Mouse (Mus musculus) cerebellum, postnatal 10 days (tissue): ENCODE measurements around the gene Egfl7.

ENCODE experiments used
- DNase-seq, 2 experiments: peaks; one replicate each; pipeline ENCODE4 v3.0.0; 2021; ENCODE audit warnings: mixed read lengths in 2 of 2

The Egfl7 gene

GRCm38 (mm10) chr2:26617928-26618327 lies 38.1 kb downstream of the Egfl7 start:
- DNase-seq = no peak

- peak in 1 of 2 experiments; percentile 19 for DNase-seq
Observed at GRCm38 (mm10) chr2:26621246-26621645, 41.4 kb downstream of the Egfl7 start.

DNA sequence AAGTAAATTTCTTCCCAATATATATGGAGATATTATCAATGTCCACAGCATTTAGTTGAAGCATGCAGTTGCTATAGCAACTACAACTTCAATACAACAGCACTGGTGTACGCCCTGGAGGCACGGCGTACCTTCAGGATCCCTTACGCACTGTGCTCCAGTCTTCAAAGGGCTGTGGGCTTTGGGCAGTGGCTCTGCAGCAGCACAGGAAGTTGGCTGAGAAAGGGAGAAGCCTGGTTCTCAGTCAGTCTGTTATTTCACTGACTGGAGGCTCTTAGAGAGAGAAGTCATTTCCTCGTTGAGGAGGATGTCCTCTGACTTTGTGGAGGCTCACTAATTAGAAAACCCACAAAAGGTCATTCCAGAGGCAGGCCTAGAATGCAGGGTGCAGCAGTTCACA lies 43.2 kb downstream of the Egfl7 start:
- DNase-seq = no peak

GRCm38 (mm10) chr2:26625419-26625818 lies 45.6 kb downstream of the Egfl7 start:
- DNase-seq = no peak

GRCm38 (mm10) chr2:26626081-26626480 lies 46.3 kb downstream of the Egfl7 start:
- DNase-seq = no peak

GRCm38 (mm10) chr2:26627921-26628739 lies 48.3 kb downstream of the Egfl7 start, which contains the start of gene Fam69b:
Gene Fam69b (plus strand): TSS chr2:26628457.
- DNase-seq = peak; percentile 92 to 96

DNA sequence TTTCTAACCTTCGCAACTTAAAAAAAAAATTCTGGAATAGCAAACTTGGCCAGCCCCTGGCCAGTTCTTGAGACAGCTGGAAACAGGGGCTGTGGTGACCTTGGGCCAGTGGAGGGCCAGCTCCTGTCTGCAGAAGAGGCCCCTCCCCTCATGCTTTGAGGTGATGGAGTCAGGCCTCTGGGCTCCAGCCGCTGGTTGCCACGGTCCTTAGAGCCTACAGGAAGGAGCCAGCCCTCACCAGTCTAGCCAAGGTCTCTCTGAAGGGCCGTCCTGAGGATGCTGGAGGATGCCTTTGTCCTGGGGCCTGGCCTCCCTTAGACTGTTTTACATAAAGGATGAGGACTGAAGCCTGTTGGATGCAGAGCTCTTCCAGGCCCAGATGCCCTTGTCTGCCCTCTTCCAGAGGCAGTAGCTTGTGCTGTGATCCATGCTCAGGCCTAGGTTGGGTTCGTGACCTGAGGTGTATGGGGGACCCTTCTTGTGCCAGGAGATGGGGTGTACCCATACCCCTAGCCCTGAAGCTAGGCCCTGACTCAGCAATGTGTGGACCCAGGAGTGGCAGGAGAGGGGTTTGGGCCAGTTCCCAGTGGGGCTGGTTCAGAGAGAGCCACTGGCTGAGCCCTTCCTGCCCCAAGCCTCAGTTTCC lies 49.1 kb downstream of the Egfl7 start:
- DNase-seq = peak; percentile 35 to 57

- DNase-seq = peak in 1 of 2 experiments; percentile 13
Observed at GRCm38 (mm10) chr2:26632541-26633395, 53.0 kb downstream of the Egfl7 start.

- peak in 1 of 2 experiments; percentile 9 for DNase-seq
Observed at GRCm38 (mm10) chr2:26633953-26634530, 54.2 kb downstream of the Egfl7 start.

DNA sequence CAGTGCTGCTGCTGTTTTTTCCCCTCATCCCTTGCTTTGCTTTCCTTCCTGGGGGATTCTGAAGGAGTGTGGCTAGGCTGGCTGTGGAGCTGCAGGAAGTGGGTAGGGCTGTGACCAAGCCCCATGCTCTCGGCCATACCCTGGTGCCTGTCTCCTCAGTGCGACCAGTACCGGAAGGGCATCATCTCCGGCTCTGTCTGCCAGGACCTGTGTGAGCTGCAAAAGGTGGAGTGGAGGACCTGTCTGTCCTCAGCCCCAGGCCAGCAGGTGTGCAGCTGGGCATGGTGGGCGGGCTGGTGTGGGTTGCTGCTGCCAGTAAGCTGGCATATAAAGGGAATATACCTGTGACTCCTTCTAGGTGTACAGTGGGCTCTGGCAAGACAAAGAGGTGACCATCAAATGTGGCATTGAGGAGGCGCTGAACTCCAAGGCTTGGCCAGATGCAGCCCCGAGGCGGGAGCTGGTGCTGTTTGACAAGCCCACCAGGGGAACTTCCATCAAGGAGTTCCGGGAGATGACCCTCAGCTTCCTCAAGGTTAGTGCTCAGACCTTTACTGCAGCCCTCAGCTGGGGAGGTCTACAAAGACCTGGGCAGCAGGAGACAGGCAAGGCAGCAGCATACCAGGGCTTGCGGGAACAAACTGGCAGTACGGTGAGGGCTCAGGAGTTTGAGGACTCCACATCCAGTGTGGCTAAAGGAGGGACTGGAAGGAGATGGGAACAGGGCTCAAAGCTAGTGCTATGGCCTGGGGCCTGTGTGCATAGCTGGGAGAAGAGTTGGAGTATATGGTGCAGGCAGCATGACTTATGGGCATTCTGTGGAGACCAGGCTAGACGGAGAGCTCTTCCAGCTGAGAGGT lies 55.0 kb downstream of the Egfl7 start:
- peak in 1 of 2 experiments; percentile 10 for DNase-seq

- peak in 1 of 2 experiments; percentile 20 for DNase-seq
Observed at GRCm38 (mm10) chr2:26635489-26636324, 55.9 kb downstream of the Egfl7 start.

DNA sequence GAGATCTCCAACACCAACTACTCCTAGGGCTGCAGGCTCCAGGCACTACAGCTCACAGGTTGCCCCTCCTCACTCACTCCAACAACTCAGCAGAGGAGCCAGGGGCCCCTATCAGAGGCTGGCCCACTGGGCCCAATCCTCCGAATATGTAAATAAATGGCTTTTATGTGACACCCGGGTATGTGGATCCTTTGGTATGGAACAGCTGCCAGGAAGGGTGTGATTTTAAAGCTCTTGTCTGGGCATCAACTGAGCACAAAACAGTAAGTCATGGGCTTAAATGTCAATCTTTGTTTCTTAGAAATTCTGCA lies 56.5 kb downstream of the Egfl7 start:
- no peak for DNase-seq

GRCm38 (mm10) chr2:26637316-26637932 lies 57.6 kb downstream of the Egfl7 start:
- no peak for DNase-seq

- no peak for DNase-seq
Observed at GRCm38 (mm10) chr2:26638039-26638438, 58.2 kb downstream of the Egfl7 start.

DNA sequence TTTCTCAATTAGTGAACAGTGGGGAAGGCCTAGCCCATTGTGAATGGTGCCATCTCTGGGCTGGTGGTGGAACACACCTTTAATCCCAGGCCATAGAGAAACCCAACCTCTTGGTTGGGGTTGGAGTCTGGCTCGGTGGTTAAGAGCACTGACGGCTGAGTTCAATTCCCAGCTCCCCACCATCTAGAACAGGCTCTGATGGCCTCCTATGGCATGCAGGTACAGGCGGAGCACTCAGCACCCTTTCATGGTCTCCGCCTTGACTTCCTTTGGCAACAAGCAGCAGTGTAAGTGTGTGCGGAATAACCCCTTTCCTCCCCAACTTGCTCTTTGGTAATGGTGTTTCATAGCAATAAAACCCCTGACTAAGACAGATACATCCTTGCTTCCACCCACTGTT lies 58.8 kb downstream of the Egfl7 start:
- no peak for DNase-seq

DNA sequence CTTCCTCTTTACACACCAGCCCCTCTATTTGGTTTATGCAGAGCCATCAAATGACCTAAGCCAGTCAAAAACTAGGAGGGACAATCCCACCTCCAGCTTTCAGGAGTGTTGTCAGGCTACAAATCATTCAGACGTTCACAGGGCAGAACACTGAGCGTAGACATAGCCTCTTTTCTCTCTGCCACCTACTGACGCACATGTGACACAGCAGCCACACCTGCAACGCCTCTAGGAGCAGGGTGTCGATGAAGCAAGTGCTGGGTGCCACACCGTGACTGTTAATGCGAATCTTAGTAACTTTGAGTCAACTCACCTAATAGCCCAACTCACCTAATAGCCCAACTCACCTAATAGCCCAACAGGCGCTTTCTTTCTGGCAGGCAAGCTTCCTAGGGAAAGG lies 59.3 kb downstream of the Egfl7 start:
- peak; percentile 58 to 59 for DNase-seq

DNA sequence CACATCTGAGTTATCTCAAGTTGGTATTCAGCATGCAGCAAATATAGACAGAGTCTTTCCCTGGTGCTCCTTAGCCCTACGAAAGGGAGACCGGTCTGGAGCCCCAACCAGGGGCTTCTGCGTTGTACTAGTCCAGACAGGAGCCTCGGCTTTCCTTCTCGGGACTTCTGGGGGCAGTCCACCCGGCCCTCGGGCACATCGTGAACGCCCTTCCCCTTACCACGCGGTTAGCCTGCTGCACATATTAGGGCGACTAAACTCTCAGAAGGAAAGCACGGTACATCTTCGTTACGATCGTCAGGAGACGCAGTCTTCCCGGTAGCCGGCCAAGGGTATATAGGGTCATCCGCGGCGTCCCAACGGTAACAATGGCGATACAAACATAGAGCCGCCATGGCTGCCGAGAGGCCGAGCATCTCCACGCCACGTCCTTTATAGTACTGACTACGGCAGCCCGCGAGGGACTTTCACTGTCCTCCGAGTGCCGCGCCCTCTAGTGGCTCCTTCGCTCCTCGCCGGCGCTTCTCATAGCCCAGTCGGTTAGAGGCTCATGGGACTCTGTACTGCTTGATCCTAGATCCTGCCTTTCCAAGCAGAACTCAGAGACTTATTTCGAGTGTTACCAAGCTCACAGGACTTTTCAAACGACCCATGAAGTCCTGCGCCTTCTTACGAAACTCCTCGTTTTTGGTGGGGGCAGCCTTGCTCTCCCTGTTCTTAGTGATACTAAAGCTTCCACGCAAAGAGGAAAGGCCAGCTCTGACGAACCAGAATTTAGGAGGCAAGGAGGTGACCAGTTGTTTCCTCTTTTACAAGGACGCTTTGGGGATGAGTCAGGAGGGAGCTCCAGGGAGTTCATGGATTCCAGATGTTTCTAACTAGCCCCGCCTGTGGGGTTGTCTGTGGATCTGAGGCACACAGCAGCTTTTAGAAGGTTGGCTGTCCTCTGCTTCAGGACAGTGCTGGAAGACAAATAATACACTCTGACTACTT lies 60.3 kb downstream of the Egfl7 start:
- peak; percentile 99 to 100 for DNase-seq

DNA sequence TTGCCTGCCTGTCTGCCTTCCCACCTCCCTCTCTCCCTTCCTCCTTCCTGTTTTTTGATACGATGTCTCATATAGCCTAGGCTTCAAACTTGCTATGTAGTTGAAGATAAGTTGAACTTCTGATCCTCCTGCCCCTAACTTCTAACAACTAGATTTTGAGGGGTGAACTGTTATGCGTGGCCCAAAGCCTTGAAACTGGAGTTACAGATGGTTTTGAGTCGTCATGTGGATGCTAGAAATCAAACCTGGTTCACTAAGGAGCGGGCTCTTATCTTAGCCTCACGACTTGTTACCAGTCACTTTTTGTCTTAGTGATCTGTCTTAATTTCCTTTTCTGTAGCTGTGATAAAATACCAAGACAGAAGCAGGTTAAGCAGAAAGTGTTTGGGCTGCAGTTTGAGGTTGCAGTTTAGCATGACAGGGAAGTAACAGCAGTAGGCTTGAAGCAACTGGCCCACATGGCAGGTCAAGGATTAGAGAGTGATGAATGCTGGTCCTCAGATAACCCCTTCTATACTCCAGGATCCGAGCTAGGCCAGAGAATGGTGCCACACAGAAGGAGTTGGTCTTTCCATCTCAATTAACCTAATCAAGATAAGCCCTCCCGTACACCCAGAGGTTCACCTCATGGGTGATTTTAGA lies 61.3 kb downstream of the Egfl7 start:
- no peak for DNase-seq
